Mouse (Mus musculus): Measurements from ENCODE around the gene Vps8.
A peak's percentile ranks its signal among the peaks of the same experiment; 100 is the strongest.

Vps8 gene

GRCm38 (mm10) chr16:21423546-21423910, 610 bp downstream of the Vps8 start:
- DNase-seq (ENCODE audit: low read depth, low spot score), result no peak

GRCm38 (mm10) chr16:21428131-21428530, 5.2 kb downstream of the Vps8 start:
- no peaks in the 10 kb centered on the region; the same call in 1 of the 2 replicates for H3K36me3 ChIP-seq (ENCODE audit: control insufficient read depth, insufficient read depth, low read length, poor library complexity, severe bottlenecking)
- no peaks in the 10 kb centered on the region for H3K27me3 ChIP-seq (ENCODE audit: control insufficient read depth, insufficient read depth, low read length, poor library complexity, severe bottlenecking)
- DNase-seq (ENCODE audit: low read depth, low spot score), result no peak

More at GRCm38 (mm10) chr16:21423546-21423910, 610 bp downstream of the Vps8 start:
- Histone ChIP-seq H3K36me3 (ENCODE audit: control insufficient read depth, insufficient read depth, low read length, poor library complexity, severe bottlenecking) (no peaks in the 10 kb centered on the region; the same call in 1 of the 2 replicates), H3K27me3 (ENCODE audit: control insufficient read depth, insufficient read depth, low read length, poor library complexity, severe bottlenecking) (no peaks in the 10 kb centered on the region)

- Histone ChIP-seq H3K27me3 (ENCODE audit: control insufficient read depth, insufficient read depth, low read length, poor library complexity, severe bottlenecking) (no peaks in the 10 kb centered on the region), H3K36me3 (ENCODE audit: control insufficient read depth, insufficient read depth, low read length, poor library complexity, severe bottlenecking) (no peaks in the 10 kb centered on the region; the same call in 1 of the 2 replicates)
- DNase-seq (ENCODE audit: low read depth, low spot score), result no peak
These were observed 7.6 kb downstream of the Vps8 start for GRCm38 (mm10) chr16:21430377-21431060.

GRCm38 (mm10) chr16:21431614-21432013, 8.7 kb downstream of the Vps8 start:
- peaks cover 2% of the 10 kb centered on the region; the same call in 1 of the 2 replicates for H3K36me3 ChIP-seq (ENCODE audit: control insufficient read depth, insufficient read depth, low read length, poor library complexity, severe bottlenecking)
- no peaks in the 10 kb centered on the region for H3K27me3 ChIP-seq (ENCODE audit: control insufficient read depth, insufficient read depth, low read length, poor library complexity, severe bottlenecking)
- peak; percentile 26 for DNase-seq (ENCODE audit: low read depth, low spot score)

GRCm38 (mm10) chr16:21433543-21433942, 10.6 kb downstream of the Vps8 start:
- Histone ChIP-seq H3K36me3 (ENCODE audit: control insufficient read depth, insufficient read depth, low read length, poor library complexity, severe bottlenecking) (peaks cover 2% of the 10 kb centered on the region; the same call in 1 of the 2 replicates), H3K27me3 (ENCODE audit: control insufficient read depth, insufficient read depth, low read length, poor library complexity, severe bottlenecking) (no peaks in the 10 kb centered on the region)
- peak; percentile 45 for DNase-seq (ENCODE audit: low read depth, low spot score)

- H3K36me3 ChIP-seq (ENCODE audit: control insufficient read depth, insufficient read depth, low read length, poor library complexity, severe bottlenecking), result peaks cover 8% of the 10 kb centered on the region
These were observed 18.1 kb downstream of the Vps8 start for GRCm38 (mm10) chr16:21441012-21441411.

GRCm38 (mm10) chr16:21445026-21445625, 22.2 kb downstream of the Vps8 start:
- H3K36me3 ChIP-seq (ENCODE audit: control insufficient read depth, insufficient read depth, low read length, poor library complexity, severe bottlenecking), result peaks cover 7% of the 10 kb centered on the region
- no peaks in the 10 kb centered on the region for H3K27me3 ChIP-seq (ENCODE audit: control insufficient read depth, insufficient read depth, low read length, poor library complexity, severe bottlenecking)
- no peak for DNase-seq (ENCODE audit: low read depth, low spot score)

More at GRCm38 (mm10) chr16:21441012-21441411, 18.1 kb downstream of the Vps8 start:
- no peak for DNase-seq (ENCODE audit: low read depth, low spot score)
- H3K27me3 ChIP-seq (ENCODE audit: control insufficient read depth, insufficient read depth, low read length, poor library complexity, severe bottlenecking), result no peaks in the 10 kb centered on the region

GRCm38 (mm10) chr16:21447447-21447846, 24.5 kb downstream of the Vps8 start:
- Histone ChIP-seq H3K36me3 (ENCODE audit: control insufficient read depth, insufficient read depth, low read length, poor library complexity, severe bottlenecking) (peaks cover 6% of the 10 kb centered on the region), H3K27me3 (ENCODE audit: control insufficient read depth, insufficient read depth, low read length, poor library complexity, severe bottlenecking) (no peaks in the 10 kb centered on the region)
- no peak for DNase-seq (ENCODE audit: low read depth, low spot score)

GRCm38 (mm10) chr16:21448464-21448863, 25.5 kb downstream of the Vps8 start:
- DNase-seq (ENCODE audit: low read depth, low spot score), result no peak
- H3K36me3 ChIP-seq (ENCODE audit: control insufficient read depth, insufficient read depth, low read length, poor library complexity, severe bottlenecking), result peaks cover 4% of the 10 kb centered on the region; the same call in 1 of the 2 replicates

GRCm38 (mm10) chr16:21449890-21450289, 27.0 kb downstream of the Vps8 start:
- no peaks in the 10 kb centered on the region for H3K36me3 ChIP-seq (ENCODE audit: control insufficient read depth, insufficient read depth, low read length, poor library complexity, severe bottlenecking)
- no peaks in the 10 kb centered on the region for H3K27me3 ChIP-seq (ENCODE audit: control insufficient read depth, insufficient read depth, low read length, poor library complexity, severe bottlenecking)
- DNase-seq (ENCODE audit: low read depth, low spot score), result no peak

More at GRCm38 (mm10) chr16:21448464-21448863, 25.5 kb downstream of the Vps8 start:
- H3K27me3 ChIP-seq (ENCODE audit: control insufficient read depth, insufficient read depth, low read length, poor library complexity, severe bottlenecking), result no peaks in the 10 kb centered on the region

GRCm38 (mm10) chr16:21452569-21452968, 29.7 kb downstream of the Vps8 start:
- Histone ChIP-seq H3K36me3 (ENCODE audit: control insufficient read depth, insufficient read depth, low read length, poor library complexity, severe bottlenecking) (no peaks in the 10 kb centered on the region; the same call in 1 of the 2 replicates), H3K27me3 (ENCODE audit: control insufficient read depth, insufficient read depth, low read length, poor library complexity, severe bottlenecking) (no peaks in the 10 kb centered on the region)
- no peak for DNase-seq (ENCODE audit: low read depth, low spot score)

GRCm38 (mm10) chr16:21457639-21458369, 34.9 kb downstream of the Vps8 start:
- H3K36me3 ChIP-seq (ENCODE audit: control insufficient read depth, insufficient read depth, low read length, poor library complexity, severe bottlenecking), result peaks cover 5% of the 10 kb centered on the region
- DNase-seq (ENCODE audit: low read depth, low spot score), result no peak
- no peaks in the 10 kb centered on the region for H3K27me3 ChIP-seq (ENCODE audit: control insufficient read depth, insufficient read depth, low read length, poor library complexity, severe bottlenecking)

- no peak for DNase-seq (ENCODE audit: low read depth, low spot score)
These were observed 43.0 kb downstream of the Vps8 start for GRCm38 (mm10) chr16:21465868-21466267.

GRCm38 (mm10) chr16:21470416-21470815, 47.5 kb downstream of the Vps8 start:
- peaks cover 5% of the 10 kb centered on the region; the same call in 1 of the 2 replicates for H3K36me3 ChIP-seq (ENCODE audit: control insufficient read depth, insufficient read depth, low read length, poor library complexity, severe bottlenecking)
- DNase-seq (ENCODE audit: low read depth, low spot score), result peak; percentile 36

More at GRCm38 (mm10) chr16:21465868-21466267, 43.0 kb downstream of the Vps8 start:
- Histone ChIP-seq H3K36me3 (ENCODE audit: control insufficient read depth, insufficient read depth, low read length, poor library complexity, severe bottlenecking) (peaks cover 8% of the 10 kb centered on the region; the same call in 1 of the 2 replicates), H3K27me3 (ENCODE audit: control insufficient read depth, insufficient read depth, low read length, poor library complexity, severe bottlenecking) (no peaks in the 10 kb centered on the region)

GRCm38 (mm10) chr16:21477074-21477473, 54.2 kb downstream of the Vps8 start:
- no peaks in the 10 kb centered on the region for H3K27me3 ChIP-seq (ENCODE audit: control insufficient read depth, insufficient read depth, low read length, poor library complexity, severe bottlenecking)
- H3K36me3 ChIP-seq (ENCODE audit: control insufficient read depth, insufficient read depth, low read length, poor library complexity, severe bottlenecking), result peaks cover 5% of the 10 kb centered on the region; the same call in 1 of the 2 replicates
- no peak for DNase-seq (ENCODE audit: low read depth, low spot score)

More at GRCm38 (mm10) chr16:21470416-21470815, 47.5 kb downstream of the Vps8 start:
- H3K27me3 ChIP-seq (ENCODE audit: control insufficient read depth, insufficient read depth, low read length, poor library complexity, severe bottlenecking), result no peaks in the 10 kb centered on the region

All from splenic B cell, adult 2 months (primary cell).